Mouse (Mus musculus): ENCODE data around the gene Gm5136. TPM values are rescaled to one million over a fixed set of nuclear protein-coding genes. Genes with fewer than 3 reads are reported as not detected.

Gene Gm5136
- polyA plus RNA-seq, 1 experiment, result not detected

DNA sequence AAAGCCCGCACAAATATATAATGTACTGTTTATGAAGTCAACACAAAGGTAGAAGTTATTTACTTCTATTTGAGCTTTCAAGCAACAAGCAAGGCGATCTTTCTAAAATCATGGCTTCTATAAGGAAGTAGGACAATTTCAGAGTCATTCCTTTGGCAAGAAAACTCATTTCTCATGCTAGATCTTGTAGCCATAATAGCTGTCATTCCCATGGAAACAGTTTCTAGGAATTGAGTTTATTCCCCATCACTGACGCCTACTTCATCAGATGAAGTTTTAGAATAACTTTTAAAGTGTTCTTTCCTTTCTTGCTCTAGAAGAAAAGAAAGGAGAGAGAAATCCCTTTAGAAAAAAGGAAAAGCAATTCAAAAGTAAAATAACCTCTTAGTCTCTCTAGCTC, 31.0 kb downstream of the Gm5136 start:
- no peak for TF ChIP-seq MAX (IDR thresholded peaks at IDR 0.05; ENCODE audit: low read depth)
- no peak for TF ChIP-seq POLR2AphosphoS2 (IDR thresholded peaks at IDR 0.05; ENCODE audit: insufficient read length, low read depth)
- TF ChIP-seq CEBPB (IDR thresholded peaks at IDR 0.05; ENCODE audit: insufficient read depth, poor library complexity, severe bottlenecking), result no peak
- TF ChIP-seq SRF (IDR thresholded peaks at IDR 0.05; ENCODE audit: control insufficient read depth, insufficient read length, low read depth), result no peak
- no peak for TF ChIP-seq MYOG (IDR thresholded peaks at IDR 0.05; ENCODE audit: control insufficient read depth in 1 of 3, insufficient read depth in 1 of 3, insufficient read length in 2 of 3, low read depth in 2 of 3)
- no peak for TF ChIP-seq REST (IDR thresholded peaks at IDR 0.05; ENCODE audit: insufficient read depth, insufficient read length)
- TF ChIP-seq POLR2A (IDR thresholded peaks at IDR 0.05; ENCODE audit: insufficient read length, low read depth), result no peak
- TF ChIP-seq USF1 (IDR thresholded peaks at IDR 0.05; ENCODE audit: low read depth), result no peak
- no peak for TF ChIP-seq TCF3 (IDR thresholded peaks at IDR 0.05; ENCODE audit: insufficient read length, low read depth)
- TF ChIP-seq TCF12 (IDR thresholded peaks at IDR 0.05; ENCODE audit: insufficient read depth, poor library complexity, severe bottlenecking), result no peak
- no peaks in the 10 kb centered on the region for H3K36me3 ChIP-seq (ENCODE audit: control insufficient read depth, insufficient read depth)
- no peaks in the 10 kb centered on the region for H3K79me2 ChIP-seq (ENCODE audit: control insufficient read depth, insufficient read depth)
- no peak overlapping the region for H3K4me2 ChIP-seq (ENCODE audit: low read depth)
- H3K4me3 ChIP-seq, result no peak overlapping the region
- H3K27me3 ChIP-seq (ENCODE audit: control insufficient read depth, insufficient read depth, insufficient read length), result no peaks in the 10 kb centered on the region
- H3ac ChIP-seq (ENCODE audit: control insufficient read depth, insufficient read length), result no peak overlapping the region

DNA sequence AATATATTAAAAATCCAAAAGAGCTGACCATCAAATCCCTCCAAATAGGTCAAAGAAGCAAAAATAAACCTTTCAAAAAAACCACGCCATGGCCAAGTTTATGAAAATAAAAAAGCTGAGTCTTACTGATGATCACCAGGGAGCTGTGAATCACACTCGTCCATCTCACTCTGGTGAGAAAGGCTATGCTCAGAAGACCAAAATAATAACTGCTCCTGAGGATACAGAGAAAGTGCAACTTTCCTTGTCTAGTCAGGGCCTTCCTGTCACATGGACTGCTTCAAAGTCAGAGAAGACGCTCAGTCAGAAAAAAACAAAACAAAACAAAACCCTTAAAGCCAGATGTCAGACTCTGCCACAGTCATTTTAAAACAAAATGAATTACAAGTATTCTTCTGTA, 39.7 kb downstream of the Gm5136 start:
- TF ChIP-seq REST (IDR thresholded peaks at IDR 0.05; ENCODE audit: insufficient read depth, insufficient read length) (no peak), USF1 (IDR thresholded peaks at IDR 0.05; ENCODE audit: low read depth) (no peak), TCF3 (IDR thresholded peaks at IDR 0.05; ENCODE audit: insufficient read length, low read depth) (no peak), TCF12 (IDR thresholded peaks at IDR 0.05; ENCODE audit: insufficient read depth, poor library complexity, severe bottlenecking) (no peak)
- Histone ChIP-seq H3ac (ENCODE audit: control insufficient read depth, insufficient read length) (no peak overlapping the region), H3K27me3 (ENCODE audit: control insufficient read depth, insufficient read depth, insufficient read length) (no peaks in the 10 kb centered on the region), H3K79me2 (ENCODE audit: control insufficient read depth, insufficient read depth) (no peaks in the 10 kb centered on the region), H3K4me2 (ENCODE audit: low read depth) (no peak overlapping the region), H3K36me3 (ENCODE audit: control insufficient read depth, insufficient read depth) (no peaks in the 10 kb centered on the region), H3K4me3 (no peak overlapping the region)

DNA sequence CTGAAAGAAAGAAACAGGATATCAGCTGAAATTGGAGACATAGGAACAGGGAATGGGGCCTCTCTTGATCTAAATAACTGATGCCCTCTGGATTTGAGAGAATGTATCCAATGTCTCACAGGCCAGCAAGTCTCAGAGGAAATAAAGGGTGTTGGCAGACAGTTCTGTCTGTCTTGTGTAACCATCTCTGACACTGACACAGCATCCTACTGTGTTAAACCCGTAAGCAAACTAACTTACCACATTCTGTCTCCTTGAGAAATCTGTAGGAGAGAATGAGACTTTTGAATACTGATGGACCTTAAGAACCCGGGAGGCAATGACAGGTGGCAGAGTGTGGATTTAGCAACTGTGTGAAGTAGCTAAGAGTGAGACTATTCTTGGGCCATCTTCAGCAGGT, 41.7 kb downstream of the Gm5136 start:
- no peak overlapping the region for H3ac ChIP-seq (ENCODE audit: control insufficient read depth, insufficient read length)
- TF ChIP-seq TCF3 (IDR thresholded peaks at IDR 0.05; ENCODE audit: insufficient read length, low read depth) (no peak), USF1 (IDR thresholded peaks at IDR 0.05; ENCODE audit: low read depth) (no peak), MYOD1 (IDR thresholded peaks at IDR 0.05; ENCODE audit: control insufficient read depth in 1 of 3, insufficient read length in 2 of 3, low read depth in 2 of 3) (no peak), MYOG (IDR thresholded peaks at IDR 0.05; ENCODE audit: control insufficient read depth in 1 of 3, insufficient read depth in 1 of 3, insufficient read length in 2 of 3, low read depth in 2 of 3) (no peak), REST (IDR thresholded peaks at IDR 0.05; ENCODE audit: insufficient read depth, insufficient read length) (no peak)
- H3K36me3 ChIP-seq (ENCODE audit: control insufficient read depth, insufficient read depth), result no peaks in the 10 kb centered on the region
- no peaks in the 10 kb centered on the region for H3K27me3 ChIP-seq (ENCODE audit: control insufficient read depth, insufficient read depth, insufficient read length)
- no peak overlapping the region for H3K4me2 ChIP-seq (ENCODE audit: low read depth)
- H3K79me2 ChIP-seq (ENCODE audit: control insufficient read depth, insufficient read depth), result no peaks in the 10 kb centered on the region
- no peak overlapping the region for H3K4me3 ChIP-seq

DNA sequence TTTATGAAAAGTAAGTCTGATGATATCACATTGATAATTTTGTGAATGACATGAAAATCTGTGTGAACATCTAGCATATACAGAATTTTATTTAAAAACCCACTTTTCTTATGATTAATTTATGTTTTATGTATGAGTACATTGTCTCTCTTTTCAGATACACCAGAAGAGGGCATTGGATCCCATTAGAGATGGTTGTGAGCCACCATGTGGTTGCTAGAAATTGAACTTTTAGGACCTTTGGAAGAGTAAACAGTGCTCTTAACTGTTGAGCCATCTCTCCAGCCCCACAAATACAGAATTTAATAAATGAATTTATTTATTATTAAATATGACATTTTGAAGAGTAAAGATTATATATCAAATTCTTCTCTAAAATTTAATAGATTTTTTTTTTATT, 42.3 kb downstream of the Gm5136 start:
- TF ChIP-seq MYOD1 (IDR thresholded peaks at IDR 0.05; ENCODE audit: control insufficient read depth in 1 of 3, insufficient read length in 2 of 3, low read depth in 2 of 3), result no peak
- TF ChIP-seq SRF (IDR thresholded peaks at IDR 0.05; ENCODE audit: control insufficient read depth, insufficient read length, low read depth), result no peak
- TF ChIP-seq TCF3 (IDR thresholded peaks at IDR 0.05; ENCODE audit: insufficient read length, low read depth), result no peak
- TF ChIP-seq REST (IDR thresholded peaks at IDR 0.05; ENCODE audit: insufficient read depth, insufficient read length), result no peak
- no peak for TF ChIP-seq CEBPB (IDR thresholded peaks at IDR 0.05; ENCODE audit: insufficient read depth, poor library complexity, severe bottlenecking)
- no peak for TF ChIP-seq MAX (IDR thresholded peaks at IDR 0.05; ENCODE audit: low read depth)
- TF ChIP-seq E2F4 (IDR thresholded peaks at IDR 0.05; ENCODE audit: insufficient read depth), result no peak
- TF ChIP-seq POLR2A (IDR thresholded peaks at IDR 0.05; ENCODE audit: insufficient read length, low read depth), result no peak
- no peak for TF ChIP-seq USF1 (IDR thresholded peaks at IDR 0.05; ENCODE audit: low read depth)
- TF ChIP-seq MYOG (IDR thresholded peaks at IDR 0.05; ENCODE audit: control insufficient read depth in 1 of 3, insufficient read depth in 1 of 3, insufficient read length in 2 of 3, low read depth in 2 of 3), result no peak
- TF ChIP-seq POLR2AphosphoS2 (IDR thresholded peaks at IDR 0.05; ENCODE audit: insufficient read length, low read depth), result no peak
- TF ChIP-seq TCF12 (IDR thresholded peaks at IDR 0.05; ENCODE audit: insufficient read depth, poor library complexity, severe bottlenecking), result no peak
- no peak overlapping the region for H3K4me3 ChIP-seq
- H3K36me3 ChIP-seq (ENCODE audit: control insufficient read depth, insufficient read depth), result no peaks in the 10 kb centered on the region
- H3K27me3 ChIP-seq (ENCODE audit: control insufficient read depth, insufficient read depth, insufficient read length), result no peaks in the 10 kb centered on the region
- H3K79me2 ChIP-seq (ENCODE audit: control insufficient read depth, insufficient read depth), result no peaks in the 10 kb centered on the region
- no peak overlapping the region for H3K4me2 ChIP-seq (ENCODE audit: low read depth)
- no peak overlapping the region for H3ac ChIP-seq (ENCODE audit: control insufficient read depth, insufficient read length)

DNA sequence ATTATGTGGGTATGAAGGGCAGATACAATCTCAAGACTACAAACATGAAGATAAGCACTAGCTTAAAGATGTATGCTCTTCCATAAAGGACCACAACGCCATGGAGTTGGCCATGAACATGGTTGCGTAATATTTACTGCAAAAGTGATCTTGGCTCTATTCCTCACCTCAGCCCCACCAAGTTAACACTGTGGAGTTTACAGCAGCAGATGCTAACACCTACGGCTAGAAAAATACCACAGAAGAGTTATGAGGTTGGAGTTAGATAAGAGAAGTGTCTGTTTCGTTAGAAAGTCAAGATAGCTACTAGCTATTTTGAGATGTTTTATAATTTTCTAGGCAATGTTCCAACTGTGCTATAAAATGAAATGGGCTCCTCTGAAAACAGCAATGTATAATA, 43.1 kb downstream of the Gm5136 start:
- TF ChIP-seq MAX (IDR thresholded peaks at IDR 0.05; ENCODE audit: low read depth), result no peak
- TF ChIP-seq POLR2AphosphoS2 (IDR thresholded peaks at IDR 0.05; ENCODE audit: insufficient read length, low read depth), result no peak
- TF ChIP-seq MYOG (IDR thresholded peaks at IDR 0.05; ENCODE audit: control insufficient read depth in 1 of 3, insufficient read depth in 1 of 3, insufficient read length in 2 of 3, low read depth in 2 of 3), result no peak
- no peak for TF ChIP-seq CEBPB (IDR thresholded peaks at IDR 0.05; ENCODE audit: insufficient read depth, poor library complexity, severe bottlenecking)
- TF ChIP-seq TCF12 (IDR thresholded peaks at IDR 0.05; ENCODE audit: insufficient read depth, poor library complexity, severe bottlenecking), result no peak
- no peak for TF ChIP-seq MYOD1 (IDR thresholded peaks at IDR 0.05; ENCODE audit: control insufficient read depth in 1 of 3, insufficient read length in 2 of 3, low read depth in 2 of 3)
- no peak for TF ChIP-seq REST (IDR thresholded peaks at IDR 0.05; ENCODE audit: insufficient read depth, insufficient read length)
- no peak for TF ChIP-seq USF1 (IDR thresholded peaks at IDR 0.05; ENCODE audit: low read depth)
- TF ChIP-seq POLR2A (IDR thresholded peaks at IDR 0.05; ENCODE audit: insufficient read length, low read depth), result no peak
- TF ChIP-seq TCF3 (IDR thresholded peaks at IDR 0.05; ENCODE audit: insufficient read length, low read depth), result no peak
- no peak for TF ChIP-seq SRF (IDR thresholded peaks at IDR 0.05; ENCODE audit: control insufficient read depth, insufficient read length, low read depth)
- TF ChIP-seq E2F4 (IDR thresholded peaks at IDR 0.05; ENCODE audit: insufficient read depth), result no peak

More for the DNA sequence above, 43.1 kb downstream of the Gm5136 start:
- H3K79me2 ChIP-seq (ENCODE audit: control insufficient read depth, insufficient read depth), result no peaks in the 10 kb centered on the region
- no peak overlapping the region for H3K4me3 ChIP-seq
- no peaks in the 10 kb centered on the region for H3K36me3 ChIP-seq (ENCODE audit: control insufficient read depth, insufficient read depth)
- H3K27me3 ChIP-seq (ENCODE audit: control insufficient read depth, insufficient read depth, insufficient read length), result no peaks in the 10 kb centered on the region
- H3K4me2 ChIP-seq (ENCODE audit: low read depth), result no peak overlapping the region
- H3ac ChIP-seq (ENCODE audit: control insufficient read depth, insufficient read length), result no peak overlapping the region
